Mouse (Mus musculus): ENCODE results near the gene 4930432M17Rik.

The 4930432M17Rik gene

DNA sequence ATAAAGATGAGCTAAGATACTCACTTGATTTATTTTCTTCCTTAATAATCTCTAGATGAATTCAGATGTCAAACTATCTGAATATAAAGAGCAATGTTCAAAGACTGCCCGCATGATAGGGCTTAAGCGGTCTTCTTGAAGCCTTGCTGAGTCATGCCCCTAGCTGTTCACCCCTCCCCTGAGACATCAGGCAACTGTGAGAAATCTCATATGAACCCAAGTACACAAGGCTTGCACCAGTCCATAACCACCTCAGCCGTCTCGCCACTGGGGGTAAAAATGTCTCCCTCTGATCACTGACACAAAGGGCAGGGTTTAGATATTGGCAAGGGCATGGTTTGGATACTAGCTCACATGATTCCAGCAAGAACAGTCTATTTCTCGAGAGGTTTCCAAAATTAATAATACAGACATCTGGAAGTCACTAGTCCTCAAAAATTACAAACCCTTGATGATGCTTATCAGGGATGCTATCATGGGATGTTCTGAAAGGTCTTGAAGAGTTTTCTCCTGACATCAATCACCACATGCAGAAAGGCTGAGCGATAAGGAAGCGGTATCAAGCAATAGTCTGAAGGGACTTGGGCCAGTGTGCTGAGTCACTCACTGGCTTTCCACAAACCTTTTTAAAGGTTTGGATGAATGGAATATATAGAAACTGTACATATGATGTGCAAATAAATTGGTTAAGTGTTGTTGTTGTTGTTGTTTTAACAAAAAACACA, 32.8 kb downstream of the 4930432M17Rik start:
- ATAC-seq (ENCODE audit: insufficient number of reproducible peaks, low FRiP score, low TSS enrichment) = no peak

- ATAC-seq (ENCODE audit: insufficient number of reproducible peaks, low FRiP score, low TSS enrichment) = no peak
Measured at GRCm38 (mm10) chr3:121703880-121704243, 33.3 kb downstream of the 4930432M17Rik start.

DNA sequence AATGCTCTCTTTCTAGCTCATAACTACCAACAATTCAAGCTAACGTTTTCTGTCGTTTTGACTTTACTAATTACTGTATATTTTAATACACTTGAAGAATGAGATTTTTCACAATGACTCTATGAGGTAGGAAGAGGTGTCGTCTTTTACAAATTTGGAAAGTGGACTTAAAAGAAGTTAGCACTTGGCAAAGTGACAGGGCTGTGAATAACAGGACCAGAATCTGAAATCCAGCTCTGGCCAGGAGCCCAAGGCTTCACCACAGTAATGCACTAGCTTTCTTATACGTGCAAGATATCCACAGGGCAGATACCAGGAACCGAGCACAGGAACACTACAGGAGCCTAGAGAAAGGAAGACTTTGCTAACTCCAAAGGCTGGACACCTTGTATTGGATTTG, 35.5 kb downstream of the 4930432M17Rik start:
- no peak for ATAC-seq (ENCODE audit: insufficient number of reproducible peaks, low FRiP score, low TSS enrichment)

- no peak for ATAC-seq (ENCODE audit: insufficient number of reproducible peaks, low FRiP score, low TSS enrichment)
Measured at GRCm38 (mm10) chr3:121707106-121707505, 36.5 kb downstream of the 4930432M17Rik start.

GRCm38 (mm10) chr3:121710894-121711531, 40.5 kb downstream of the 4930432M17Rik start:
- no peak for ATAC-seq (ENCODE audit: insufficient number of reproducible peaks, low FRiP score, low TSS enrichment)

GRCm38 (mm10) chr3:121712222-121712621, 41.7 kb downstream of the 4930432M17Rik start:
- ATAC-seq (ENCODE audit: insufficient number of reproducible peaks, low FRiP score, low TSS enrichment) = no peak

- ATAC-seq (ENCODE audit: insufficient number of reproducible peaks, low FRiP score, low TSS enrichment) = no peak
Measured at GRCm38 (mm10) chr3:121713151-121713701, 42.7 kb downstream of the 4930432M17Rik start.

DNA sequence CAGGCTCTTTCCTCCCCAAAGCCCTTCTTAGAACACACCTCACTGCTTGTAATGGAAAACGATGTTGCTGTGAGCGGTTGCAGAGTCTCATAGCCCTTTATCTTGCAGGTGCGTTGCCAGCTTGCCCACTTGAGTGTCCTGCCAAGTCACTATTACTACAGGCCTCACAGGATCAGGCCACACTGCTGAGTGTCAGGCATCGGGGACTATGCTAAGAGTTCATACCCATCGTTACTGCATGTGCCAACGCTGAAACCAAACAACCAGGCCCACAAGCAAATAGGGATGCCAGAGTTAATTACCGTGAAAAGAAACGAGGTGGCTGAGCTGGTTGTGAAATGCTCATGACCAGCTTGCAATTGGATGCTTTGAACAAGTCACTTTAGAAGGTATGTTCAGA, 43.3 kb downstream of the 4930432M17Rik start:
- ATAC-seq (ENCODE audit: insufficient number of reproducible peaks, low FRiP score, low TSS enrichment) = no peak

GRCm38 (mm10) chr3:121714461-121714860, 43.9 kb downstream of the 4930432M17Rik start:
- ATAC-seq (ENCODE audit: insufficient number of reproducible peaks, low FRiP score, low TSS enrichment) = no peak

DNA sequence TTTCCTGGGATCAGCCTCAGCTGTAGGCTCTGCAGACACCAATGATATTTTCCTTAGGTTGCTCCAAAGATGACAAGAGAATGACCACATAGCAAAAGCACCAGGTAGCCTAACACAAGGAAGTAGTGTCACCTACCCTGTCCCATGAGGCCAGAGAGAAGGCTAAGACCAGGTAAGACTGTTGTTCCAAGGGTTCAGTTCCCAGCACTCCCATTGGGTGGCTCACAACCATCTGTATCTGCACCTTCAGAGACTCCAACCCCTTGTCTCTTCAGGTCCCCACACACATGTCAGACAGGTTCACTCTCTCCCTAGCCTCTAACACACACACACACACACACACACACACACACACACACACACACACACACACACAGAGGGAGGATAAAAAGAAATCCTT, 44.8 kb downstream of the 4930432M17Rik start:
- ATAC-seq (ENCODE audit: insufficient number of reproducible peaks, low FRiP score, low TSS enrichment) = no peak

DNA sequence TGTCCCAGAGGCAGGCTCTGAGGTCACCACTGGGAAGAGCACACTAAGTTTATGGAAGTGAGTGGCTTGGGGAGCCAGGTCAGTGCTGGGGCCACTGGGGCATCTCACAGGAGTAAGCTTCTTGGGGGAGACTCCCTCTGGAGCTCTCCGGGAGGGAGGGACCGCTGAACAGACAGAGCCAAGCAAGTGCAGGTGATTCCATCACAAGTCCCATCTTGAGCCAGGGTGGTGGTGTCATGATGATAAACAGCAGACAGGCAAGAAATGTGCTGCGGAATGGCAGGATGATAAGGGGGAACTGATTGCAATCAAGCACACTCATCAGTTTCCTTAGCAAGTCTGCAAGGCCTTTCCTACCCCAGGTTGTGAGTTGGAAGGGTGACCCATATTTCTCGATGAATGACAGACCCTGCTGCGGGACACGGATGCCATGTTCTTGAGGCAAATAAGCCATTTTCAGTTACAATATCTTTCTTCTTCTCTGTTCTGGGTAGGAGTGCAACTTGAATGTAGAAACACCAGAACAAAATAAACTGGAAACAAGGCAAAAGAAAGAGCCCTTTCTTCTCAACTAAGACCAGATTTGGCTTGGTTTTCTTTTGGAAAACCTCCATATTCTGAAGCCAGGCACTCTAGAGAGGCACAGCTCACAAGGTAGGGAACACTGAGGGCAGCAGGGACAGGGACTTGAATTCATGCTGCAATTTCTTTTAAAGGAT, 45.3 kb downstream of the 4930432M17Rik start:
- no peak for ATAC-seq (ENCODE audit: insufficient number of reproducible peaks, low FRiP score, low TSS enrichment)

DNA sequence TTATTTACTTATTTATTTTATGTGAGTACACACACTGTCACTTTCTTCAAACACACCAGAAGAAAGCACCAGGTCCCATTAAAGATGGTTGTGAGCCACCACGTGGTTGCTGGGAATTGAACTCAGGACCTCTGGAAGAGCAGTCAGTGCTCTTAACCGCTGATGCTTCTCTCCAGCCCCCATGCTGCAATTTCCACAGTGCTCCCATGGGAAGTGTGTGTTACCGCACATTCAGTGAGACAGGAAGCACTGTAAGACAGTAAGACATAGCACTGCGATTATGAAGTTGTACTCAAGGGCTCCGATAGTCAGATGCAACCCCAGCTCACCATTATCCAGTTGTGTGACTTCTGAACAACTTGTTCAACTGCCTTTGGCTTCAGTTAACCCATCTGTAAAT, 45.9 kb downstream of the 4930432M17Rik start:
- no peak for ATAC-seq (ENCODE audit: insufficient number of reproducible peaks, low FRiP score, low TSS enrichment)

GRCm38 (mm10) chr3:121718679-121719078, 48.1 kb downstream of the 4930432M17Rik start:
- no peak for ATAC-seq (ENCODE audit: insufficient number of reproducible peaks, low FRiP score, low TSS enrichment)

GRCm38 (mm10) chr3:121719701-121720100, 49.1 kb downstream of the 4930432M17Rik start:
- ATAC-seq (ENCODE audit: insufficient number of reproducible peaks, low FRiP score, low TSS enrichment) = no peak

DNA sequence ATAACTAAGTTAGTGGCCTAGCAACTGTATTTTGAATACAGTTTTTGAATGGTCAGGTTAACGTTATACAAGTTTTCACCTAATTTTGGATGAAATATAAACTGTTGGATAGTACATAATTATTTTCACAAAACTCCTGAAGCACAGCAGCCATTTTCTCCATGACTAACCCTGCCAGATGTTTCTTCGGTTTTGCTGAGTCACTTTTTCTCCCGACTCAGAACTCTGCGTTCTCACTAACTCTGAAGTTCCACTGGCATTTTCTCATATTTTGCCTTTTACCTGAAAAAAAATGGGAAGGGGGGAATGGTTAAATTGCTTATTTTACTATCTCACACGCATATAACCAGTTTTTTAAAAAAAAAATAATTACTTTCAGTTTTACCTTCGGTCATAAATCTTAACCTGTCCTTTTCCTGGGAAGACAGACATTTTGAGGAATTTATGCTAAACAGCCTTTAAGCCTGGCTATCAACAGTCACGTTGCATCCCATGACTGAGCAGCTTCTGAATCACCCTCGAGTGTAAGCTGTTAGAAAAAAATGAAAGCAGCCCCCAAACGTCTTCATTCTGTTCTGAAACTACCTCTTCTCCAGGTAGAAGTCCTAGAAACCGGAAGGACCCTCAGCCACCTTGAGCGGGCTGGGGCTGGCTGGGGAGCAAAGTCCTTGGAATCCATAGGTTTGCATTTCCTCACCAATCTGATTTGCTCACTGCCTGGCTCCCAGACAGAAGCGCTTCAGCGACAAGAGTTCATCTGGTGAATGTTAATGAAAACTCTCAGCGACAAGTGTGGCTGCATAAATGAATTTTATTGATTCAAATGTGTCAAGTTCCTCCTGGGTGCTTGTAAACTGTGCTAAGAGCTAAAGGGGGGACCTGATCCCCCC, 50.5 kb downstream of the 4930432M17Rik start:
- no peak for ATAC-seq (ENCODE audit: insufficient number of reproducible peaks, low FRiP score, low TSS enrichment)

DNA sequence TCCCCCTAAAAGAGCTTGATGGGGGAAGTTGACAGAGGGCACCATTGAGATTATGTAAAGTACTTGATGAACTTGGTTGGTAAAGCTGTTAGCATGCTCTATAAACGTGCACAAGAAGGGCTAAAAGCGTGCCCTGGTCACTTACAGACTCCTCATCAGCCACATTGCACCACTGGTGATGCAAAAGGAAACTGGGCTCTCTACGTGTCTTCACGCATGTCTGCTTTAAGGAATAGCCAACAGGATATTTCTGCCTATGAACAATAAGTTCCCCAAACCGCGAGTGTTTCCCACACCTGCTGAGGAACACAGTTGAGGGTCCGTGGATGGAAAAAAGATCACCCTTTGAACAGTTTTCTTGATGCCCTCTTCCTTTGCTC, 51.1 kb downstream of the 4930432M17Rik start:
- no peak for ATAC-seq (ENCODE audit: insufficient number of reproducible peaks, low FRiP score, low TSS enrichment)

GRCm38 (mm10) chr3:121722971-121723844, 52.6 kb downstream of the 4930432M17Rik start, which contains the start of gene F3:
F3 (plus strand) TSS chr3:121723537.
- ATAC-seq (ENCODE audit: insufficient number of reproducible peaks, low FRiP score, low TSS enrichment) = peak; percentile 86

DNA sequence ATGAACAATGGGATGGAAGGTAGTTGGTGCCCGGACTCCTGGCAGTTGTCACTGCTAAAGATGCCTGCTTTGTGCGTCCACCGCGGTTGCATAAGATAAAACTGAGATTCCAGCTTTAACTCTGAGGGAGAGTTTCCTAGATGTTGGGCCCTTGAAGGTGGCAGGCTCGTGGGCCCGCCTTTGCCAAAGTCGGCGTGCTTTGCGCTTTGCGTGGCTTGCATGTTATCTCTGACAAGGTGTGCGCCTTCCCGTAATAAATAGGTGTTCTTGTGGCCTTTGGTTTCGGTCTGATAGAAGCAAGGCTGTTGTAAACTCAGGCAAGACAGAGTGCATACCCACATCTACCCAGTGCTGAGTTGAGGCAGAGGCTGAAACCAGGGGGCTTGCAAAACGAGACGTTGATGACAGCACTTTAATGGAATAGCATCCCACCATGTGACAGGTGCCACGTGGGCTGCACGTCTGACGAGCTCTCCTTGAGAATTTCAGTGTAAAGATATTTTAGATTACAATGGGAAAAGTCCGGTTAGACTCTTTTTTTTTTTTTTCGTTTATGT, 53.5 kb downstream of the 4930432M17Rik start:
- ATAC-seq (ENCODE audit: insufficient number of reproducible peaks, low FRiP score, low TSS enrichment) = peak; percentile 2; the same call in 1 of the 2 replicates

DNA sequence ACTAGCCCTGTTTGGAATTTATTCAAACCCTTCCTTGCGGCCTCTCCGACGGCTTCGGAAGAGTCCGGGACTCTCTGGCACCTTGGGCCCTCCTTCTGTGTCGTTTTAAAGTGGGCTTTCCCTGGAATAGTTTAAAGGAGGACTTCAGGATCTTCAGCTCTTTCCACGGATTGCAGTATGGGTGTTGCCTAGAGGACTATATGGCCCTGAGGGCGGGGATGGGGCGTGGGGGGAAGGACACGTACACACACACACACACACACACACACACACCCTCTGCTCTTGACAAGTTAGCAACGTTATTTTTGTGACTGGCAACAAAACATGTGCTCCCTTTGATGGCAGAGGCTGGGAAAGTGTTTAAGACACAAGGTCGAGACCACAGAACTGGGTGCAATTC, 54.0 kb downstream of the 4930432M17Rik start:
- no peak for ATAC-seq (ENCODE audit: insufficient number of reproducible peaks, low FRiP score, low TSS enrichment)

Data from cerebellum, adult (tissue).